Mouse (Mus musculus) left cerebral cortex, postnatal 36 days (tissue): ENCODE measurements around the gene Tmed6. TPM values are rescaled to one million over a fixed set of nuclear protein-coding genes. Genes with fewer than 3 reads are reported as not detected.

Source experiments
- DNase-seq, 2 experiments: peaks; one replicate each; pipeline ENCODE4 v3.0.0; 2021 to 2022; ENCODE audit warnings: low spot score in 2 of 2, mixed read lengths in 1 of 2
- intact Hi-C: fragments of 180-260 bp; cut with DNase I; formaldehyde crosslinking; loops from one replicate; pipeline ENCODE4 v1.15.1; 2025
- microRNA-seq: library from miRNA; unstranded; fragments of <30 nt; microRNA quantifications from one replicate; pipeline ENCODE4 v1.2.0, GENCODE M21; 2022
- total RNA-seq, 2 experiments: library from RNA; stranded (reverse); gene quantifications; 2 replicates each; pipeline ENCODE4 v1.2.3; 2021

The Tmed6 gene
- total RNA-seq, 2 experiments from 2014 or later, result not detected

GRCm38 (mm10) chr8:107030058-107030457 is 35.4 kb downstream of the Tmed6 start:
- intact Hi-C loops, result loop anchor here (10.0 kb wide), 1 partner anchor 345 kb away; the partner anchor contains the start of gene Tango6
- no peak for DNase-seq

GRCm38 (mm10) chr8:107029310-107029709 is 36.1 kb downstream of the Tmed6 start:
- intact Hi-C loops, result loop anchor here (10.0 kb wide), 1 partner anchor 325 kb away; no protein-coding TSS in a partner anchor
- no peak for DNase-seq

GRCm38 (mm10) chr8:107023479-107023878 is 42.0 kb downstream of the Tmed6 start:
- intact Hi-C loops, result loop anchor here (10.0 kb wide), 1 partner anchor 319 kb away; no protein-coding TSS in a partner anchor
- no peak for DNase-seq

GRCm38 (mm10) chr8:107014915-107015314 is 50.5 kb downstream of the Tmed6 start:
- DNase-seq, result no peak
- intact Hi-C loops, result no loop called here

GRCm38 (mm10) chr8:107012666-107013065 is 52.8 kb downstream of the Tmed6 start:
- intact Hi-C loops, result no loop called here
- no peak for DNase-seq

Small RNA genes within 50 kb of the gene (microRNA-seq; reads per million reads assigned to microRNA genes)
- gene Mir7075, result 2.5 reads per million, percentile 3 among the genes with 10 or more reads in this experiment

Other genes starting within 250 kb of the Tmed6 start
- 1 to 10 TPM; 1.1 to 1.6 TPM for gene Has3, start 195.4 kb downstream of the Tmed6 start, total RNA-seq
- 10 to 100 TPM; 30.0 to 35.2 TPM for gene Utp4, start 172.0 kb downstream of the Tmed6 start, total RNA-seq
- 10 to 100 TPM; 13.7 to 17.0 TPM for gene Sntb2, start 129.9 kb downstream of the Tmed6 start, total RNA-seq
- gene Vps4a, start 34.4 kb downstream of the Tmed6 start, total RNA-seq, result 100 to 1,000 TPM; 114 to 119 TPM
- 10 to 100 TPM; 26.6 to 29.3 TPM for gene Pdf, start 17.0 kb downstream of the Tmed6 start, total RNA-seq
- gene Cog8, start 9.0 kb downstream of the Tmed6 start, total RNA-seq, result 10 to 100 TPM; 27.2 to 27.8 TPM
- 10 to 100 TPM; 42.2 to 43.8 TPM for gene Nip7, start 8.8 kb downstream of the Tmed6 start, total RNA-seq
- gene Terf2, start 30.9 kb upstream of the Tmed6 start, total RNA-seq, result 10 to 100 TPM; 37.9 to 38.3 TPM
- 10 to 100 TPM; 88.3 to 91.7 TPM for gene Cyb5b, start 85.0 kb upstream of the Tmed6 start, total RNA-seq
- gene Nfat5, start 227.8 kb upstream of the Tmed6 start, total RNA-seq, result 10 to 100 TPM; 46.3 to 60.9 TPM